Mouse (Mus musculus): ENCODE results near the gene G430095P16Rik.

DNA sequence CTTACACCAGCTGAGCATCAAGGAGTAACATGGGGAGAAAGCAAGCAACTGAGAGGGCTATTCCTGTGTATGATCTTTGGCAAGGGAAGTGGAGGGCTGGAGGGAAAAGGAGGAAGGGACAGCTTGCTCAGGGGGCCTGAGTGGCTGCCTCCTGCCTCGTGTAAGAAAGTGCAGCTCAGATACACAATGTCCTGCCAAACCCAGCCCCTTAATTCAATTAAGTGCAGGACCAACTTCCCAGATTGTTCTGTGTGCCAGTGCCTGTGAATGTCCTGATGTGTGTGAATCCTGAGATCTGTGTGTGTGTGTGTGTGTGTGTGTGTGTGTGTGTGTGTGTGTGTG is 16.6 kb downstream of the G430095P16Rik start:
- no peak for TF ChIP-seq CTCF (IDR thresholded peaks at IDR 0.05; ENCODE audit: low read depth)
- TF ChIP-seq EP300 (IDR thresholded peaks at IDR 0.05; ENCODE audit: low read depth), result no peak

All from liver, postnatal 0 days (tissue).